In genomic region chr17:84657422-84657732, GRCm38 (mm10) we compare ENCODE assay signal across 18 mouse cellular contexts. TPM values are rescaled to one million over a fixed set of nuclear protein-coding genes. Genes with fewer than 3 reads are reported as not detected.
A peak's percentile ranks its signal among the peaks of the same experiment; 100 is the strongest.
DNase-seq lines count a peak whose midpoint lies in the region; ATAC-seq and TF ChIP-seq lines count a peak whose summit lies in the region.
"Had no signal": no experiment of that assay in that cellular context is flagged by ENCODE, and none has a peak within 500 bp of the region (broad histone marks: within the 10 kb centered on the region; RNA-seq: fewer than 3 reads in every experiment).

No protein-coding gene starts in this region.

- TF ChIP-seq CTCF in intestine, postnatal 0 days (IDR thresholded peaks at IDR 0.05; ENCODE audit: low read depth) = no peak; the same call in 1 of the 2 replicates

- peak; percentile 67 for DNase-seq in heart, adult 11 months
- DNase-seq in neural tube, embryonic 11.5 days (ENCODE audit: low spot score) = no peak
- no peak for DNase-seq in neural tube, embryonic 10.5 days (ENCODE audit: extremely low spot score, low spot score)
- DNase-seq in retina, embryonic 14.5 days (ENCODE audit: low spot score) = no peak
- no peak for DNase-seq in spleen, adult 18-20 months
- DNase-seq: adrenal gland, postnatal 14 days; B cell, adult 2 months; cerebellum, adult 9-11 months; gastrocnemius, adult 2 months; kidney, postnatal 14 days; left cerebral cortex, postnatal 4 days; lung, postnatal 36 days; thymus, postnatal 25 days had no signal

- no peaks in the 10 kb centered on the region for H3K9me3 ChIP-seq in heart, embryonic 11.5 days (replicated peaks; ENCODE audit: control insufficient read depth, low read length)
- no peaks in the 10 kb centered on the region for H3K9me3 ChIP-seq in neural tube, embryonic 11.5 days (ENCODE audit: control insufficient read depth, low read length)
- no peaks in the 10 kb centered on the region for H3K9me3 ChIP-seq in midbrain, embryonic 16.5 days (replicated peaks; ENCODE audit: control insufficient read depth, low read length, poor library complexity, severe bottlenecking)
- no peaks in the 10 kb centered on the region for H3K9me3 ChIP-seq in intestine, postnatal 0 days (ENCODE audit: control insufficient read depth)
- H3K9me3 ChIP-seq: heart, embryonic 10.5 days; liver, embryonic 15.5 days had no signal

- H3K9ac ChIP-seq in heart, embryonic 11.5 days (ENCODE audit: low read depth, low read length) = no peak overlapping the region
- H3K9ac ChIP-seq in neural tube, embryonic 11.5 days (ENCODE audit: low read length) = no peak overlapping the region
- H3K9ac ChIP-seq in midbrain, embryonic 16.5 days (ENCODE audit: low read depth, low read length) = no peak overlapping the region
- no peak overlapping the region for H3K9ac ChIP-seq in intestine, postnatal 0 days (ENCODE audit: low read depth, low read length)
- H3K9ac ChIP-seq: liver, embryonic 15.5 days had no signal

- ATAC-seq in heart, embryonic 11.5 days (replicated peaks; ENCODE audit: insufficient number of reproducible peaks, low FRiP score, low TSS enrichment) = no peak
- 0 out of 2 replicates have a peak, but pooled peaks have one; percentile 27 for ATAC-seq in neural tube, embryonic 11.5 days (ENCODE audit: insufficient read depth, low FRiP score, low TSS enrichment)
- ATAC-seq in midbrain, embryonic 16.5 days = peak; percentile 55
- no peak for ATAC-seq in intestine, postnatal 0 days

- H3K4me2 ChIP-seq in heart, embryonic 11.5 days = no peak overlapping the region
- no peak overlapping the region for H3K4me2 ChIP-seq in neural tube, embryonic 11.5 days (ENCODE audit: low read depth)
- no peak overlapping the region for H3K4me2 ChIP-seq in midbrain, embryonic 16.5 days (ENCODE audit: low read length)
- no peak overlapping the region for H3K4me2 ChIP-seq in intestine, postnatal 0 days (replicated peaks; ENCODE audit: low read depth)
- H3K4me2 ChIP-seq: liver, embryonic 15.5 days had no signal

- 84% methylated on average over 3 of the region's 3 CpGs for WGBS in heart, embryonic 11.5 days (ENCODE audit: insufficient replicate concordance)
- WGBS in neural tube, embryonic 11.5 days = 56% methylated on average over 3 of the region's 3 CpGs
- WGBS in midbrain, embryonic 16.5 days = 67% methylated on average over 3 of the region's 3 CpGs
- WGBS in intestine, postnatal 0 days = 51% methylated on average over 3 of the region's 3 CpGs

- H3K36me3 ChIP-seq in heart, embryonic 11.5 days (ENCODE audit: control insufficient read depth, insufficient read depth, low read length) = no peaks in the 10 kb centered on the region
- H3K36me3 ChIP-seq in neural tube, embryonic 11.5 days (ENCODE audit: control insufficient read depth, insufficient read depth, low read length) = no peaks in the 10 kb centered on the region
- no peaks in the 10 kb centered on the region for H3K36me3 ChIP-seq in midbrain, embryonic 16.5 days (ENCODE audit: control insufficient read depth, insufficient read depth, low read length)
- H3K36me3 ChIP-seq in intestine, postnatal 0 days (ENCODE audit: control insufficient read depth, insufficient read depth) = no peaks in the 10 kb centered on the region; the same call in 1 of the 2 replicates
- H3K36me3 ChIP-seq: heart, embryonic 10.5 days; liver, embryonic 15.5 days had no signal

- no peaks in the 10 kb centered on the region for H3K27me3 ChIP-seq in heart, embryonic 11.5 days (ENCODE audit: control insufficient read depth, insufficient read depth, low read length)
- H3K27me3 ChIP-seq in neural tube, embryonic 11.5 days (ENCODE audit: control insufficient read depth, insufficient read depth, low read length) = no peaks in the 10 kb centered on the region
- no peaks in the 10 kb centered on the region for H3K27me3 ChIP-seq in midbrain, embryonic 16.5 days (ENCODE audit: control insufficient read depth, insufficient read depth, low read depth, low read length)
- no peaks in the 10 kb centered on the region for H3K27me3 ChIP-seq in intestine, postnatal 0 days (replicated peaks; ENCODE audit: control insufficient read depth, insufficient read depth, low read length)
- H3K27me3 ChIP-seq: liver, embryonic 15.5 days had no signal

- H3K4me3 ChIP-seq in heart, embryonic 11.5 days (ENCODE audit: low read depth, low read length) = no peak overlapping the region
- no peak overlapping the region for H3K4me3 ChIP-seq in neural tube, embryonic 11.5 days (ENCODE audit: low read depth, low read length)
- H3K4me3 ChIP-seq in midbrain, embryonic 16.5 days (ENCODE audit: low read depth, low read length) = no peak overlapping the region
- H3K4me3 ChIP-seq in intestine, postnatal 0 days (ENCODE audit: low read depth, low read length) = no peak overlapping the region
- H3K4me3 ChIP-seq: gastrocnemius, adult 2 months; heart, embryonic 10.5 days; liver, embryonic 15.5 days had no signal

- no peaks in the 10 kb centered on the region for H3K4me1 ChIP-seq in heart, embryonic 11.5 days (ENCODE audit: control insufficient read depth, insufficient read depth, low read length)
- peaks cover 16% of the 10 kb centered on the region for H3K4me1 ChIP-seq in neural tube, embryonic 11.5 days (ENCODE audit: control insufficient read depth, insufficient read depth, low read length)
- peaks cover 15% of the 10 kb centered on the region for H3K4me1 ChIP-seq in midbrain, embryonic 16.5 days (ENCODE audit: control insufficient read depth, insufficient read depth, low read length)
- 0 out of 2 replicates have a peak, but pooled peaks cover 5% of the 10 kb centered on the region for H3K4me1 ChIP-seq in intestine, postnatal 0 days (replicated peaks; ENCODE audit: control insufficient read depth, insufficient read depth, low read length)
- H3K4me1 ChIP-seq: liver, embryonic 15.5 days had no signal

- H3K27ac ChIP-seq in heart, embryonic 11.5 days (ENCODE audit: low read depth, low read length) = no peak overlapping the region
- H3K27ac ChIP-seq in neural tube, embryonic 11.5 days (ENCODE audit: low read depth, low read length) = 0 out of 2 replicates have a peak overlapping the region, but pooled peaks have one; percentile 35
- peak overlapping the region; percentile 68 for H3K27ac ChIP-seq in midbrain, embryonic 16.5 days (ENCODE audit: low read length)
- H3K27ac ChIP-seq in intestine, postnatal 0 days (ENCODE audit: low read depth, low read length) = no peak overlapping the region
- H3K27ac ChIP-seq: gastrocnemius, adult 2 months; heart, embryonic 10.5 days; liver, embryonic 15.5 days had no signal

RNA-seq across cellular contexts. Expression of gene Abcg8, which starts 18.7 kb away (rescaled TPM):
- not detected in 2 replicates for polyA plus RNA-seq in heart, embryonic 11.5 days (2014; fragmentation: Nextera tagmentation; extraction: Ambion mirVana)
- polyA plus RNA-seq in neural tube, embryonic 11.5 days (2014; fragmentation: Nextera tagmentation; extraction: Ambion mirVana) = not detected in 2 replicates
- 0.08 TPM in 1 of 2 replicates, not detected in the other for polyA plus RNA-seq in midbrain, embryonic 16.5 days (2015; fragmentation: Nextera tagmentation; extraction: Ambion mirVana)
- polyA plus RNA-seq in intestine, postnatal 0 days (2015; fragmentation: Nextera tagmentation; extraction: Ambion mirVana) = 47.4 and 56.7 TPM in 2 replicates

RNA-seq across cellular contexts. Expression of gene Abcg5, which starts 25.4 kb away (rescaled TPM):
- 0.43 and 0.99 TPM in 2 replicates for polyA plus RNA-seq in heart, embryonic 11.5 days (2014; fragmentation: Nextera tagmentation; extraction: Ambion mirVana)
- polyA plus RNA-seq in neural tube, embryonic 11.5 days (2014; fragmentation: Nextera tagmentation; extraction: Ambion mirVana) = 0.16 and 0.52 TPM in 2 replicates
- 1.5 and 2.7 TPM in 2 replicates for polyA plus RNA-seq in midbrain, embryonic 16.5 days (2015; fragmentation: Nextera tagmentation; extraction: Ambion mirVana)
- polyA plus RNA-seq in intestine, postnatal 0 days (2015; fragmentation: Nextera tagmentation; extraction: Ambion mirVana) = 59.8 and 68.3 TPM in 2 replicates

RNA-seq across cellular contexts. Expression of gene Dync2li1, which starts 31.1 kb away (rescaled TPM):
- 11.9 and 12.8 TPM in 2 replicates for polyA plus RNA-seq in heart, embryonic 11.5 days (2014; fragmentation: Nextera tagmentation; extraction: Ambion mirVana)
- polyA plus RNA-seq in neural tube, embryonic 11.5 days (2014; fragmentation: Nextera tagmentation; extraction: Ambion mirVana) = 29.6 and 30.4 TPM in 2 replicates
- 38.8 and 40.6 TPM in 2 replicates for polyA plus RNA-seq in midbrain, embryonic 16.5 days (2015; fragmentation: Nextera tagmentation; extraction: Ambion mirVana)
- 10.1 and 11.4 TPM in 2 replicates for polyA plus RNA-seq in intestine, postnatal 0 days (2015; fragmentation: Nextera tagmentation; extraction: Ambion mirVana)

Comparison
In these comparisons a context has a peak if more than half of its experiments do, and no peak if none do; other contexts are left out.
1. ATAC-seq: peak in neural tube, embryonic 11.5 days (single experiment) and midbrain, embryonic 16.5 days (single experiment); none in heart, embryonic 11.5 days (single experiment) and intestine, postnatal 0 days (single experiment).
2. H3K27ac ChIP-seq: peak in neural tube, embryonic 11.5 days (single experiment) and midbrain, embryonic 16.5 days (single experiment); none in heart, embryonic 11.5 days (single experiment) and intestine, postnatal 0 days (single experiment).
3. RNA of gene Abcg8, which starts 18.7 kb away (polyA plus RNA-seq): 47.4 to 56.7 TPM in intestine, postnatal 0 days; 0.08 TPM in midbrain, embryonic 16.5 days, not detected in heart, embryonic 11.5 days and not detected in neural tube, embryonic 11.5 days; every median in the first group is over 10 times any median in the second.
4. RNA of gene Abcg5, which starts 25.4 kb away (polyA plus RNA-seq): 59.8 to 68.3 TPM in intestine, postnatal 0 days; 1.5 to 2.7 TPM in midbrain, embryonic 16.5 days, 0.16 to 0.52 TPM in neural tube, embryonic 11.5 days and 0.43 to 0.99 TPM in heart, embryonic 11.5 days; every median in the first group is over 10 times any median in the second.